Mouse (Mus musculus) embryonic fibroblast, embryonic 13.5 days (primary cell): ENCODE measurements around the gene Mei1. TPM values are rescaled to one million over a fixed set of nuclear protein-coding genes. Genes with fewer than 3 reads are reported as not detected.

Source experiments
- H3K27ac ChIP-seq: 2 replicates; pipeline ENCODE4 v1.5.1; 2012; ENCODE audit warnings: low read length, control low read depth, inconsistent platforms; ENCODE audit not compliant: insufficient read depth
- H3K4me1 ChIP-seq: 2 replicates; pipeline ENCODE4 v1.6.1; 2011; ENCODE audit warnings: low read length; ENCODE audit not compliant: control insufficient read depth, insufficient read depth
- H3K4me3 ChIP-seq: 2 replicates; pipeline ENCODE4 v1.5.1; 2011; ENCODE audit warnings: mild to moderate bottlenecking, control low read depth, low read length; ENCODE audit not compliant: insufficient read depth
- CTCF ChIP-seq: IDR thresholded peaks from 2 replicates; pipeline ENCODE4 v1.5.1; 2011; ENCODE audit warnings: mild to moderate bottlenecking, control low read depth, low read length, moderate library complexity, borderline replicate concordance; ENCODE audit not compliant: insufficient read depth
- POLR2A ChIP-seq: IDR thresholded peaks from 2 replicates; pipeline ENCODE4 v1.6.1; 2011; ENCODE audit warnings: low read depth, mild to moderate bottlenecking, control low read depth, low read length, moderate library complexity
- polyA plus RNA-seq: library from polyadenylated mRNA; stranded (reverse); fragments of >200 nt; gene quantifications from 2 replicates; pipeline ENCODE4 v1.2.4, GENCODE M21; 2011; ENCODE audit warnings: low read depth; ENCODE audit not compliant: missing spikeins, insufficient read length

Gene Mei1
- not detected in 2 replicates for polyA plus RNA-seq

GRCm38 (mm10) chr15:82069898-82070297 is at the start of gene Mei1:
Gene Mei1, plus strand, starts transcription at chr15:82069996.
- no peak within 1 kb of the TSS for H3K4me3 ChIP-seq
- no peak within 1 kb of the TSS for H3K27ac ChIP-seq
- TF ChIP-seq POLR2A (no peak), CTCF (no peak)

GRCm38 (mm10) chr15:82022535-82023088 is 47.2 kb upstream of the Mei1 start:
- TF ChIP-seq CTCF: no peak
- no peak for TF ChIP-seq POLR2A
- no peaks in the 10 kb centered on the region for H3K4me1 ChIP-seq
- H3K4me3 ChIP-seq: no peak overlapping the region
- H3K27ac ChIP-seq: no peak overlapping the region

More at GRCm38 (mm10) chr15:82069898-82070297, at the start of gene Mei1:
- no peaks in the 10 kb centered on the region for H3K4me1 ChIP-seq

- H3K27ac ChIP-seq: no peak overlapping the region
- no peak for TF ChIP-seq CTCF
- TF ChIP-seq POLR2A: no peak
- H3K4me1 ChIP-seq: no peaks in the 10 kb centered on the region
- H3K4me3 ChIP-seq: no peak overlapping the region
Measured at GRCm38 (mm10) chr15:82023965-82024635, 45.7 kb upstream of the Mei1 start.

- Histone ChIP-seq H3K4me3 (no peak overlapping the region), H3K4me1 (no peaks in the 10 kb centered on the region), H3K27ac (no peak overlapping the region)
- TF ChIP-seq POLR2A (no peak), CTCF (no peak)
Measured at GRCm38 (mm10) chr15:82027276-82027675, 42.5 kb upstream of the Mei1 start.

- TF ChIP-seq POLR2A: no peak
- no peak for TF ChIP-seq CTCF
- H3K4me3 ChIP-seq: no peak overlapping the region
- H3K4me1 ChIP-seq: no peaks in the 10 kb centered on the region
- H3K27ac ChIP-seq: no peak overlapping the region
Measured at GRCm38 (mm10) chr15:82027726-82028125, 42.1 kb upstream of the Mei1 start.

- Histone ChIP-seq H3K27ac (no peak overlapping the region), H3K4me1 (no peaks in the 10 kb centered on the region), H3K4me3 (no peak overlapping the region)
- TF ChIP-seq CTCF (no peak), POLR2A (no peak)
Measured at GRCm38 (mm10) chr15:82032386-82032785, 37.4 kb upstream of the Mei1 start.

- Histone ChIP-seq H3K4me3 (no peak within 1 kb of the TSS), H3K27ac (no peak within 1 kb of the TSS), H3K4me1 (no peaks in the 10 kb centered on the region)
- TF ChIP-seq POLR2A (no peak), CTCF (no peak)
Measured at GRCm38 (mm10) chr15:82033762-82034161, 36.0 kb upstream of the Mei1 start, which contains the start of gene Desi1. Gene Desi1, minus strand, starts transcription at chr15:82033862.

- TF ChIP-seq POLR2A (no peak), CTCF (no peak)
- no peak overlapping the region for H3K27ac ChIP-seq
- no peaks in the 10 kb centered on the region for H3K4me1 ChIP-seq
- no peak overlapping the region for H3K4me3 ChIP-seq
Measured at GRCm38 (mm10) chr15:82035904-82036689, 33.7 kb upstream of the Mei1 start.

GRCm38 (mm10) chr15:82040650-82041049 is 29.1 kb upstream of the Mei1 start:
- Histone ChIP-seq H3K27ac (no peak overlapping the region), H3K4me3 (no peak overlapping the region), H3K4me1 (peaks cover 3% of the 10 kb centered on the region; the same call in 1 of the 2 replicates)
- TF ChIP-seq POLR2A (no peak), CTCF (peak; percentile 92)
